Mouse (Mus musculus): ENCODE results near the gene Park7. TPM values are rescaled to one million over a fixed set of nuclear protein-coding genes. Genes with fewer than 3 reads are reported as not detected.
A peak's percentile ranks its signal among the peaks of the same experiment; 100 is the strongest.
"Not testable (repeated sequence)": the region's sequence is repeated elsewhere in the genome, so short reads cannot be mapped to it uniquely, and the experiment has no call there.

The Park7 gene
- total RNA-seq, 2 experiments from 2014 or later, result 200 to 218 TPM

DNA sequence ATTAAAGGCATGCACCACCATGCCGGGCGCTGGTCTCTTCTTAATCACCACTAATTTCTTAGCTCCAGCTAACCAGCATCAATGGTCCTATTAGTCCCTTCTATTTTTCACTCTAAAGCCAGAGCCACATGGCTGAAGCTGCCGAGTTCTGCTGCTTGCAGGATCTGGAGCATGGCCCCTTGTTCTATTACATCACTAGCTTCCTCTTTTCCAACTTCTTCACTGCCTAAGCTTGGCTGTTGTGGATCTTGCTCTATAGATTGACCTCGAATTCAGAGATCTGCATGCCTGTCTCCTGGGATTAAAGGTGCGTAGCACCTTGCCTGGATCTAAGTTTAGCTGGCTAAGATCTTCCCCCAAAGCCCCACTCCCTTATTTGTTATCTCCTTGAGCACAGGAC, 31.6 kb downstream of the Park7 start:
- DNase-seq, result no peak
- intact Hi-C loops (cut with DNase I), result no loop called here

DNA sequence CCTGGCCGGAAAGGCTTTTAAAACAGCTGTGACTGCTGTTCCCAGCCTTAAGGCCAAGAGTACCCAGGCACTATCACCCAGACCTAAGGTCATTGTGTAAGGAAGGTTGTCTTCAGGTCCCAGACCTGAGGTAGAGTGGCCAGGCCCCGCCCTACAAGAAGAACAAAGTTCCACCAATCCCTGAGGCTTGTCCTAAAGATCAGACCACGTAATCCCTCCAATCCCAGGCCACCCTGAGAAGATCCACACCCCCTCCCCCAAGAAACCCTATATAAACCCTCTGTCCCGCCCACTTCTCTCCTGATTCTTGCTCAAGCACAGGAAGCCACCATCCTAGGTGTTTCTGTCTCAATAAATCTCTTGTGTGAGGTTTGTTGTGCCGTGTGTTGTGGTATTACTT, 33.9 kb downstream of the Park7 start:
- intact Hi-C loops (cut with DNase I), result no loop called here
- DNase-seq, result no peak

DNA sequence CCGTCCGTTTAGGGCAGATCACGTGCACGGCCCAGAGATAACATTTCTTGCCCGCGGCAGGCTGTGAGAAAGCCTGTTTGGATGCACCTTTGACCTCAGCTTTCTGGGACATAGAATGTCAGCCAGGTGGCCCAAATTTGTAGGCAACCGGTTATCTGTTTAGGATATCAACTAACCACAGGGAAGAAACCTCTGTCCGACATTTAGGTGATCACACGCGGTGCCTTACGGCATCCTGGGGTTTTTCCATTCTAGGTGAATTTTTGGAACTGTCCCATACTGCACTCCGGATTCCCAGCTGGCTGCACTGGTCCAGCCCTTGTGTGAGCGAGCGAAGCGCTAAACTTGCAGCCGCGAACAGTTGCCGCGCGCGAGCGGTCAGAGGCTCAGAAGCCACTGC, 34.6 kb downstream of the Park7 start:
- no peak for DNase-seq
- intact Hi-C loops (cut with DNase I), result no loop called here

DNA sequence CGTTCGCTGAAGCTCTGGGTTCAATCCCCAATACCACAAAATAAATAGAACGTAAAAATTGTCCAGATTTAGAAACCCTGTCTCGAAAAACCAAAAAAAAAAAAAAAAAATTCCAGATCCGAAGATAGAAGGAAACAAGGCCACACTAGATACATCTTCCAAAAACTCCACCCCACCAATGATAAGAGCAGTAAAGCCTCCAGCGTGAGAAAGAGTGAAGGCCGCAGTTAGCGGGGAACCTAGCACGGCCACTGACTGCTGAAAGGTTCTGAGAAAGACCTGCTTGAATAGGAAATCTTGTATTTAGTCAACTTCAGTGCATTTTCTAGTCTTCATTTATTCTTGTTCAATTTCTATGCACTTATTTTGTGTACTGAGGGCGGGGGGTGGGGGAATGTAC, 38.8 kb downstream of the Park7 start:
- intact Hi-C loops (cut with DNase I), result no loop called here
- DNase-seq, result no peak

DNA sequence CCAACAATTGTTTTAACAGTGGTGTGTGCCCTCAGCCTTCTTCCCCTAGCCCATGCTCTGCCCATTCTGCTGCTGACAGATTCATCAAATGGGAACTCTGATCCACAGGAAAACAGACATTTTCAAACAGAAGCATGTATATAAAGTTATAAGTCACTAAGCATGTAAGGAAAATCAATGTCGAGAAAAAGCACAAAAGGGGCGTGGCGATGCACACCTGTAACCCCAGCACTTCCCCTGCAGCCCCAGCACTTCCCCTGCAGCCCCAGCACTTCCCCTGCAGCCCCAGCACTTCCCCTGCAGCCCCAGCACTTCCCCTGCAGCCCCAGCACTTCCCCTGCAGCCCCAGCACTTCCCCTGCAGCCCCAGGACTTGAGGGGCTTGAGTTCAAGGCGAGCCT, 39.8 kb downstream of the Park7 start:
- DNase-seq; intact Hi-C loops (cut with DNase I): not testable (repeated sequence)

DNA sequence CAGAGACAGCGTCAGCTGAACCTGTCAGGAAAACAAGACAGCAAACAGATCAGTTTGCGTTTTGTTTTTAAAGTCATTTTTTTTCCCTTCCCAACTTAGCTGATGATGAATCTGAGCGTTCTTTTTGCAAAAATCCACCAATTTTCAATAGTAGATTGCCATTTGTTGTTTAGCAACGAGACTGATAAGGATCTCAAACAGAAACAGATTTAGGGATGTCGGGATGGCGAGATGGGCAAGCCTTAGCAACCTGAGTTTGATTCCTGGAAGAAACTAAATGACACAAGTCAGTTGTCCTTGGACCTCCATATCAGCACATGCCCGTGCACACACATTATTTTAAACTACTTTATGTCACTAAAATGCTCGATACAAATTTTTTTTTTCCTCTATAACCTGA, 41.6 kb downstream of the Park7 start:
- no peak for DNase-seq
- intact Hi-C loops (cut with DNase I), result no loop called here

DNA sequence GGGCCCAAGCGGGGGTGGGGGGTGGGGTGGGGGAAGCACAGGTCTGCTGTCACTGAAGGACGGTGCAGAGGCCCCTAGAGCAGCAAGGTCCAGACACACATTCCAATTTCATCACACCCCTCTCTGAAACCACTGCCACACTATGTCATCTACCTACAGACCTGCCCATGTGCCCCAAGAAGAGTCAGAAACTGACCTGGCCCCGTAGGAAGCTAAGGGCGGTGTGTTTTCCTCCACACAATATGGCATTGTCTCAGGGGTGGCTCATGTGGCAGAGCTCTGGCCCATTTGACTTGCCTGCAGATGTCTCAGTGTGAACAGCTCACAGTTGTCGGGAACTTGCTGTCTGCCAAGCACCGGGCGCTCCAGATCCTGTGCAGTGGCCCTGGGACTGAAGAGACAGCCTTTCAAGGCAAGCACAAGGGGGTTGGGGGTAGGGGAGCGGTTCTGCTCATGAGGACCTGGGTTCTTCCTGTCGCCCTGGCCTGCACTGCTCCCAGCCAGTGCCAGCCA, 42.0 kb downstream of the Park7 start:
- no peak for DNase-seq
- intact Hi-C loops (cut with DNase I), result no loop called here

DNA sequence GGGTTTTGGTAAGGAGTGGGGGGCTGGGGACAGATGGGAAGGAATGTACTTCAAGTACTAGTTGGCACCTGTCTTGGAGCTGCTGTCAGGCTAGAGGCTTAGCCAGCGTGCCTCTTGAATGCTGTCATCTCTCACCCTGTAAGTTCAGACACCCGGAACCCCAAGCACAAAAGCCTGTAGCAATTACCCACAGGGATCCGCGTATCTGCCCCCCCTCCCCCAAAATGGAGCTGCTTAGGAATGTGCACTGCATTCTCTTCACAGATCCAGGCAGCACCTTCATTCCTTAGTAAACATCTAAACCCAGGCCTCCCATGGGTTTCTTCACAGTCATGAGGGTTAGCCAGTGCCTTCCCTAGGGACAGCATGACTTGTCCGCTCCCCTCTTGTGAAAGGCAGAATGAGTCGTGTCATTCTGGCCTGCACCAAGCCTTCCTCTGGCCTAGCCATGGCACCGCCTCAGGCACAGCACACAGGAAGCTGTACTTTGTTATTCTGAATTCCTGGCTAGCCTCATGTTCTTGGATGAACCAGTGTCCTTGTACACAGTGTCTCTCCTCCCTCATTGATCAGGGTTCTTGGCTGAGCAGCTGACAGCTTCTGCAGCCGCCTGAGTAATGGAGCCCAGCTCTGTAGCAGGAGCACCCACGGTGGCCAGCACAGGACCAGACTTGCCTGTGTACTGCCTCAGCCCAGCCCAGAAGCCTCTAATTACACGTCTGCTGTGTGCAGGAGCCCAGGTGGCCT, 42.7 kb downstream of the Park7 start:
- peak; percentile 61 to 64 for DNase-seq

DNA sequence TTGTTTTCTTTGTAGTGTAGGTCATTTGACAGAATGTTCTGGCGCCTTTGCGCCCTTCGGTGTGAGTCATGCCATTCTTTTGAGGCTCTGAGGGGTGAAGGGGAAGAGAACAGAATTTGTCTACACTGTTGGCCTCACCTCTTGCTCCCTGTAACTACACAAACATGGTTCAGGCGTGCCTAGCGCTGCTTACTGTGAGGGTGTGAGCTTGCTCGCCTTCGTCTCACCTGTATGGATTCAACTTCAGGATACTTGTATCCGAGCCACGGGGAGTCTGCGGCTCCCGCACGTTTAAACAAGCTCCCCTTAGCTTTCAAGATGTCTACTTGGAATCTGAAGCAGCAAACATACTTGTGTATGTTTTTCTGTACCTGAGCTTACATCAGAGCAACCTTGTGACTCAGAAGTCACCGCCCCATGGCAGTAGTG, 43.3 kb downstream of the Park7 start:
- no peak for DNase-seq
- intact Hi-C loops (cut with DNase I), result no loop called here

More for the DNA sequence above, 42.7 kb downstream of the Park7 start:
- intact Hi-C loops (cut with DNase I), result no loop called here

DNA sequence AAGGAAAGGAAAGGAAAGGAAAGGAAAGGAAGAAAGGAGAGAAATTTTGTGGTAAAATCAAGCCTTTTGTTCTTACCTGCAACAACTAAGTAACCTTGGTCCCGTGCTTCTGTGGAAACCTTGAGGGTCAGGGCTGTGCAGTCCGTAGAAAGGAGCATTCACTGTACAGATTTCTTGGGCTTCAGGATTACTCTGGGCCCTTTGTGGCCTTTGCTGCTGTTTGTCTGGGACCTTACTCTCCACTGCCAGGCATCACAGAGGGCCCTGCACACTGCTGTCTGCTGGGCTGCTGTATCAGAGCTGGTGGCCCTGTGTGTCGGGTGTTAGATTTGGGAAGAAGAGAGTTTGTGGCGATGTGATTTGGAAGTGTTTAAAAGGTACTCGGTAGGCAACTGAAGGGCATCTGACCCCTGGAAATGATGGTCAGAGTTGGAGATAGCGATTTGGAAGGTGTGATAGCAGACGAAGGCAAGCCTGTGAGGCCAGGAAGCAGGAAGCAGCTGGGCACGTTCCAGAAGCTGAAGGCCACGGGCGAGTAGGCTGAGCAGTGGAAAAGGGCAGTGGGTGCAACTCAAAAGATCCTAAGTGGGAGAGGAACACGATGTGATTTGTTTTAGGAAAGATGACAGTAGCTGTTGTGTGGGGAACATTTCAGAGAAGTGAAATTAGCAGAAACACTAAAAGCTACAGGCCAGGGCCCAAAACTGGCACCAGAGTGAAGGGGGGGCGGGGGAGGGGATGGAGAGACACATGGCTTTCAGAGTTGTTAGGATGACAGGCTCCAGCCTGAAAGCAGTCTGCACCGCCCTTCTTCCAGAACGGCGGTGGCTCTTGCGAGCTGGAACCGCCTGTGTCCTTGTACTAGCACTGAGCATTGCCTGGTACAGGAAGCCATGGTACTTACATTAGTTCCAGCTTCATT, 44.7 kb downstream of the Park7 start:
- intact Hi-C loops (cut with DNase I), result no loop called here
- peak in 1 of 2 experiments; percentile 16 for DNase-seq

DNA sequence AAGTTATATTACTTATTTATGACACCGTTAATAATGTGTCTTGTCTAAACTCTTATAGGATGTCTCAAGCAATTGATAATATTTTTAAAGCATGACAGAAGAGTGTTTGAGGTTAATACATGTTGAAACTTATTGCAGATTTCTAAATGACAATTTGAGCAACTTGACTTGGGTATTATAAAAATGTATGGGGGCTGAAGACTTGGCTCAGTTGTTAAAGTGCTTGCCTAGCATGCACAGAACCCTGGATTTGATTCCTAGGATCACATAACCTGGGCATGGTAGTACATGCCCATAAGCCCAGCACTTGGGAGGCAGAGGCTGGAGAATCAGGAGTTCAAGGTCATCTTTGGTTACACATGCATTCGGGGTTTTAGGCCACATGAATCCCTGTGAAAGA, 45.4 kb downstream of the Park7 start:
- intact Hi-C loops (cut with DNase I), result no loop called here
- no peak for DNase-seq

DNA sequence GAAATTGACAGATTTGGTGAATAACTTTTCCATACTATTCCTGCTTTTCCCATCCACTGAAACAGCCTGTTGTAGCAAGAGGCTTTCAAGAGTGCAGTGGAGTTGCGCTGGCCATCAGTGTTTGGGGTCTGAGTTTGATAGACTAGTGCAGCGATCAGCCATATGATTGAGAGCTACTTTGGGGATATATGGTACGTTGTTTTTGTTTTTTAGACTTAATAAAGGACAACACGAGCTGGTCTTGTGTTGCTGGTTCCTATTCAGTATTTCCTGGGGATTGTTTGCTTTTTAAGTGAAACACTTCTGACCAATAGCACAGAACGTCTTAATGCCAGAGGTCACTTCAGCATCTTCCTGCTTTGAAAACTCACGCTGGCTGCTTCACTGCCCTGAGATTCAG, 46.1 kb downstream of the Park7 start:
- no peak for DNase-seq
- intact Hi-C loops (cut with DNase I), result no loop called here

DNA sequence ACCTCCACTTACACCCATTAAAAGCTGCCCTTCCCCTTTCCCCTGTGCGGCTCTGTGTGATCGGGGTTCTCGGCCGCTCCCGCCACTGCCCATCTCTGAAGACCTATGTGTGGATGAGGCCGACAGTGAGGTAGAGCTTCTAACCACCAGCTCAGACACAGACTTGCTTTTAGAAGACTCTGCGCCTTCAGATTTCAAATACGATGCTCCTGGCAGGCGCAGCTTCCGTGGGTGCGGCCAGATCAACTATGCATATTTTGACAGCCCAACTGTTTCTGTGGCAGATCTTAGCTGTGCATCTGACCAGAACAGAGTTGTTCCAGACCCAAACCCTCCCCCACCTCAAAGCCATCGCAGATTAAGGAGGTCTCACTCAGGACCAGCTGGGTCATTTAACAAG, 47.7 kb downstream of the Park7 start:
- intact Hi-C loops (cut with DNase I), result no loop called here
- no peak for DNase-seq

DNA sequence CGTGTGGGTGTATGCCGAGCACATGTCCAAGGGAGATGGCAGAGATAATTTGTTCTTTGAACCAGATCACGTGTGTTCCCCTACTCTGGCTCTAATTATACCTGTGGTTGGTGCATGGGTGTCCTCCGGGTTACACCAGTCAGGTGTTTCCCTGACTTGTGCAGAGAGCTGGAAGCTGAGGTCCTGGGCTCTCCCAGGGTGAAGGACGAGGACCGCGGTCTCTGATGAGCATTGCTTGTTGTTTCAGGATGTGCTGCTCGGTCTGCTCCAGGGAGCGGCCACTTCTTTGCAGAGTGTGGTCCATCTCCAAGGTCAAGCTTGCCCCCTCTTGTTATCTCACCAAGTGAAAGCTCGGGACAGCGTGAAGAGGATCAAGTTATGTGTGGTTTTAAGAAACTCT, 48.2 kb downstream of the Park7 start:
- intact Hi-C loops (cut with DNase I), result no loop called here
- DNase-seq, result no peak

DNA sequence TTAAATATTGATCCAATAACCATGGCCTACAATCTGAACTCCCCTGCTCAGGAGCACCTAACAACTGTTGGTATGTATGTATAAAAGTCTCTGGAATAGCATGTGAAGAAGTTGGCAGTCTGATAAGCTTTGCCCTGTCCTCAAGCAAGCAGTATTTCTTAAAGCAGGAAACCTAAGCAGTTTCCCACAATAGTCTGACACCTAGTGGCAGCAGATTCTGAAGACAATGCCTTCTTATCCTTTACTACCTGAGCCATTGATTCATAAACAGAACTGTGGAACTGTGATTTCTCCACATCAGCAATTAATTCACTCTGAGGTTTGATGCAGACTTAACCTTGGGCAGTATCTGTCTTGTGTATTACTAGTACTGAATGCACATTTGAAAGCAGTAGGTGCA, 48.9 kb downstream of the Park7 start:
- intact Hi-C loops (cut with DNase I), result no loop called here
- DNase-seq, result peak in 1 of 2 experiments; percentile 28

DNA sequence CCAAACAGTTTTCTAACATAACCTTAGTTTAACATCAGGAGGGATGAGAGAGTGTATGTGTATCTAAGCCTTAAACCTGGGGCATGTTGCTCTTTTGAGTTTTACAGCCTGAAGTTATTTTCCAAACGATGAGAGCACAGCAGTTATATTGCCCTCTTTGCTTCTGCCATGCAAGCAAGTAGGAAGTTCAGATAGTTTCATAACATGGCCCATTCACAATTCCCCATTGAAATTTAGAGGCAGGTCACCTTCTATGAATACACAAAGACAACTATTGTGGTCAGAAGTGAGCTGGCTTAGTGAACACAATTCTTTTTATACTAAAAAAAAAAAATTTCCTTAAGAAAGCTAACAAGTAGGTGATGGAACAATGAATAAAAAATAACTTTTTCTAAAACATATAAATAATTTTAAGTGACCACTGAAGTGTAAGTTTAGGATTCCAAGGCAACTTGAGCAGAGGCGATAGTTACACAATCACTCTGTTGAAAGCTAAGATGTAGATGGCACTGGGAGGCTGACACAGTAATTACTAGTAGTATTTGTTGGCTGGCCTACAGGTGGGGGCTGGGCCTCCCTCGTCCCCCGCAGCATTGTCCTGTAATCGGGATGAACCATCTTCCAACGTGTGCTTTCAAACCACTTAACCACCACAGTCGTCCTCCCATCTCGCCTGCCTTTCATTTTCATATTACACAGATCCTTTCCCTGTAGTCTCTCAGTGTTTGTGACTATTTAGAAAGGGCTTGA, 51.4 kb downstream of the Park7 start:
- intact Hi-C loops (cut with DNase I), result no loop called here
- no peak for DNase-seq

DNA sequence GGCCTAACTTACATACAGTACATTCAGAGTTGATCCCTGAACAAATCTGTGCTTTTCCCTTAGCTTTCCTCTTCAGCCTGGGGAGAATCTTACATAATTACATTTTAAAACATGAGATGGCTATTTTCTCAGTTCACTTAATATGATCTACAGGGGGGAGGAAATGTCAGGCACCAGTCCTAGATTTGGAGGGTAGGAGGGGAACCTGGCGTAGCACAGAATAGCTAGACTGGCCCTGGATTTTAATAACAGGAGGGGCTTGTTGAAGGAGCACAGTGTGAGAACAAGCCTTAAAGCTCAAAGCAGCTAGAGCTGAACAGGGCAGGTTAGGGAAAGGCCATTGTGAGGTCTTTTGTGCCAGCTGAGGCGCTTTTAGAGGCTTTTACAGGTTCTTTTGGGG, 53.1 kb downstream of the Park7 start:
- no peak for DNase-seq
- intact Hi-C loops (cut with DNase I), result no loop called here

DNA sequence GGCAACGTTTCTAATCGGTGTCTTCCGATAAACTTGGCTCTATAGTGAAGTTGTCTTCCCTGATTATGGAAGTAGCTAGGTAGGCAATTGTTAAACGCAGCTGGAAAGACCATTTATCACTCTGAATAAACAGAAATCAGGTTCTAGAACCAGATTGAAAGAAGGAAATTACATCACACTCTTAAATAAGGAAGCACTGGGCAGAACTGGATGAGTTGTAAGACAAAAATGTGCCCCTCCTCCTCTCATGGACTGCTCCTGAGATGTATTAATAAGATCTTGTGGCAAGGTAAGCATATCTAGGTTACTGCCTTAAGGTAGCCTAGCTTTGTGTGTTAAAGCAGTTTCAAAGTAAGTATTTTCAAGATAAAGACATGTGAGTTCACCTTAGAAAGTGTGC, 53.7 kb downstream of the Park7 start:
- intact Hi-C loops (cut with DNase I), result no loop called here
- DNase-seq, result no peak

DNA sequence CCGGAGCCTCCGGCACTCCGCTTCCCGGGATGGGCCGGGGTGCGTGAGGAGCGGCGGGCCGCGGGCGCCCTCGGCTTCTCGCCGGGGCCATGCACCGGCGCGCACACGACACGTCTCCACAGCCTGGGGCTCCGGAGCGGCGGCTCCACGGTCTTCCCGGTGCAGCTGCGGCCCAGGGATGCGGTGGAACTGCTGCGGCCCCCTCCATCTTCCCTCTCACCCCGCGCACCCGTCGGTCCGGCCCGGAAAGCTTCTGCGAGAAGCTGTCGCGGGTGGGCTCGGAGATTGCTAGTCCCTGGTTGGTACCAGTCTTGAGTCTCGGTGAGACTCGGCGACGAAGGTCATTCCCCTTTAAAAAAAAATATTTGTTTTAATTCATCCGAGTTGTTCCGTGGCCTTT, 58.9 kb downstream of the Park7 start:
- intact Hi-C loops (cut with DNase I), result no loop called here
- peak in 1 of 2 experiments; percentile 43 for DNase-seq

DNA sequence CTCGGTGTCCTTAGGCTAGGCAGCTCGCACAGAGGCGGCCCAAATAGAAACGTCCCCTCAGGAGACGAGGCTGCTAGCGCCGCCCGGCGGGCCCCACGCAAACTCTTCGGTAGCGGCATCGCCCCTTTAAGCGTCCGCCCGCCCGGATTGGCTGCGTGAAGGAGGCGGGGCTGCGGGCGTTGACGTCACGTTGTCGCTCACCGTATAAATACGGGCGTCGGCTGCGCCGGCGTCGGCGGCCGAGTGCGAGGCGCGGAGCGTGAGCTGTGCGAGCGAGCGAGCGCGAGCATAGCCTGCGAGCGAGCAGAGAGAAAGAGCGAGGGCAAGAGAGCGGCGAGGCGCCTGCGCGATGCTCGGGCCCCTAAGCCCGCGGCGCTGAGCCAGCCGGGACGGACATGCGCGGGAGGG, 59.4 kb downstream of the Park7 start:
- peak; percentile 97 to 99 for DNase-seq
- intact Hi-C loops (cut with DNase I), result loop anchor here (5.0 kb wide), 2 partner anchors 78 to 148 kb away; no protein-coding TSS in a partner anchor

All from heart, postnatal 14 days (tissue).